Mouse (Mus musculus): Measurements from ENCODE around the gene Mapk8ip1.

The Mapk8ip1 gene

GRCm38 (mm10) chr2:92389645-92390044, 11.4 kb downstream of the Mapk8ip1 start:
- no peak for DNase-seq

- DNase-seq = peak; percentile 83 to 88
These were observed 12.0 kb downstream of the Mapk8ip1 start for GRCm38 (mm10) chr2:92388891-92389641.

- no peak for DNase-seq
These were observed 13.0 kb downstream of the Mapk8ip1 start for GRCm38 (mm10) chr2:92388081-92388517.

GRCm38 (mm10) chr2:92387646-92388045, 13.4 kb downstream of the Mapk8ip1 start:
- no peak for DNase-seq

- no peak for DNase-seq
These were observed 14.1 kb downstream of the Mapk8ip1 start for GRCm38 (mm10) chr2:92386821-92387570.

- no peak for DNase-seq
These were observed 15.7 kb downstream of the Mapk8ip1 start for GRCm38 (mm10) chr2:92385113-92386051.

GRCm38 (mm10) chr2:92384101-92384500, 17.0 kb downstream of the Mapk8ip1 start:
- no peak for DNase-seq

GRCm38 (mm10) chr2:92382759-92383158, 18.3 kb downstream of the Mapk8ip1 start:
- DNase-seq = no peak

GRCm38 (mm10) chr2:92381901-92382588, 19.0 kb downstream of the Mapk8ip1 start, which contains the start of gene 1700029I15Rik:
1700029I15Rik (plus strand) TSS chr2:92382538.
- DNase-seq = no peak

- no peak for DNase-seq
These were observed 19.9 kb downstream of the Mapk8ip1 start for GRCm38 (mm10) chr2:92381161-92381560.

GRCm38 (mm10) chr2:92380495-92381050, 20.5 kb downstream of the Mapk8ip1 start:
- DNase-seq = no peak

GRCm38 (mm10) chr2:92379783-92380494, 21.1 kb downstream of the Mapk8ip1 start:
- DNase-seq = no peak

GRCm38 (mm10) chr2:92377320-92377719, 23.7 kb downstream of the Mapk8ip1 start:
- DNase-seq = no peak

GRCm38 (mm10) chr2:92376300-92376699, 24.8 kb downstream of the Mapk8ip1 start:
- DNase-seq = no peak

GRCm38 (mm10) chr2:92375788-92376187, 25.3 kb downstream of the Mapk8ip1 start:
- no peak for DNase-seq

GRCm38 (mm10) chr2:92375099-92375623, 25.9 kb downstream of the Mapk8ip1 start:
- peak; percentile 99 for DNase-seq

- DNase-seq = peak; percentile 61
These were observed 26.5 kb downstream of the Mapk8ip1 start, which contains the start of the genes Pex16 and Large2 for GRCm38 (mm10) chr2:92374514-92374913. Pex16 (plus strand) TSS chr2:92374676. Large2 (minus strand) TSS chr2:92374869.

GRCm38 (mm10) chr2:92373437-92373813, 27.6 kb downstream of the Mapk8ip1 start:
- DNase-seq = no peak

GRCm38 (mm10) chr2:92372767-92373436, 28.2 kb downstream of the Mapk8ip1 start:
- peak; percentile 79 to 84 for DNase-seq

All from lung, adult 18-20 months (tissue).